Mouse (Mus musculus) adrenal gland, adult (tissue): ENCODE measurements around the gene Tmem207.

ENCODE experiments used
- DNase-seq, 2 experiments: peaks; one replicate each; pipeline ENCODE4 v3.0.0; 2022 to 2023; ENCODE audit warnings: low spot score in 1 of 2; ENCODE audit not compliant: inconsistent age in 2 of 2

Gene Tmem207

DNA sequence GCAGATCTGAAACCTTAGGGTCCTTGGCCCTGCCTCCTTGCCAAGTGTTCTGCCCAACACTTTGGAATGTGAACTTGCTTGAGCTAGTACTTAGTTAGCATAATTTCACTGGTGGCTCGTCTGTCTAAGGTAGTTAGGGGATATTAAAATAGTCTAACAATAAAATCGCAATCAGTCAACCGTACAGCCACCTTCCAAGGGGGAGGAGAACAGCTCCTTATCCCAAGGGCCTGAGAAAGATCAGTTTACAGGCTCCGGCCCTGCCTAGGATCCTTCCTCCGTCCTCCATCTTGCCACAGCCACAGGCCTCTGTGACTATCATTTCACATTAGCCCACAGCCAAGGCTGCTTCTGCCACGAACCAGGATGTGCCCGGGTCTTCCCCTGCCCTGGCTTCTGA, 63.7 kb downstream of the Tmem207 start, which contains the start of gene Cldn16:
Gene Cldn16, plus strand, starts transcription at position 301 of the 400 bp plus-strand sequence.
- no peak for DNase-seq

DNA sequence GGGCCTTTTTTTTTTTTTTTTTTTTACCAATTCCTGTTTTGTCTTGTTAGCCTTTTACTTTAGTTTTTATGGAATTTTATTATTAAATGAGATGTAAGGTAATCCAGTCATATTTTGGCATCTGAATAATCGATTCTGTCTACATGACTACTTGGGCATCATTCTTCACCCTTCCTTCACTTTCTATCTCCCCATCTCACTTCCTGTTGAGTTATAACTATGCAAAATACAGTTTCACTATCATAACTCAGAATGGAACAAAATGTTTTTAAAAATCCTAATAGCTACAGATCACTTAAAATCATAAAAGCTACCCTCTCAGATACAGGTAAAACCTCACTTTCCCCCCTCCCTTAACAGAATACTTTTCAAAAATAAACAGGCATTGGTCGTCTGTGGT, 70.4 kb downstream of the Tmem207 start:
- DNase-seq = no peak

DNA sequence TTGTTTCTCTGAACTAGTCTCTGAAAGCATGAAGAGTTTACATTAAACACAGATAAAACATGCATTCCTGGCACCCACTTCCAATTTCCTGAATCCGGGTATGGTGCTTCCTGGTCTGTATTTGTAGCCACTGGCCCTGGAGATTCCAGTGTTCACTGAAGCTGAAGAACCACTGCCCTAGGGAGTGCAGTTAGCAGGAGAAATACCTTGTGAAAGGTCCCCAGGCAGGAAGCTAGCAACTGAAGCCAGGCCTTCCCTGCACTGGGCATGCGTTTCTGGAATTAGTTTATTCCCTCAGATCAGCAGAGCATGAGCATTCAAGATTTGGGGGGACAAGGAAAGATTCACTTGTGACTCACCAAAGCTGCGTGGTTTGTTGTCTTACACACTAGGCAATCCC, 72.4 kb downstream of the Tmem207 start:
- DNase-seq = no peak
